ENCODE assay signal across 9 mouse cellular contexts in the genomic region with DNA sequence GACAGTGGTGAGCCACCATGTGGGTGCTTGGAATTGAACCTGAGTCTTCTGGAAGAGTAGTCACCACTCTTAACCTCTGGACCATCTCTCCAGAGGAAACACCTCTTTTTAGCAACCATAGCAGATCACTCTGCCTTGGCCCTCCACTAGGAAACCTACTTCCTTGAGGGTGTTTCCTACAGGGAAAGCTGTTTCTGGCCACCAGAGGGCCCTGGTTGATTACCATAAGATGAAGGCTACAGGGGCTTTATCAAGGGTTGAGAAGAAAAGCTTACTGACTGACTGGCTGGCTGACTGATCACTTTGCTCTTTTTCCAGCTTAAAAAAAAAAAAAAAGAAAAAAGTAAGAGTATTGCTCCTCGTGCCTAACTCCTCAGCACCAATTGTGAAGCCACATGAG. TPM values are rescaled to one million over a fixed set of nuclear protein-coding genes. Genes with fewer than 3 reads are reported as not detected.
DNase-seq lines count a peak whose midpoint lies in the region; ATAC-seq lines count a peak whose summit lies in the region.
"Had no signal": no experiment of that assay in that cellular context is flagged by ENCODE, and none has a peak within 500 bp of the region (broad histone marks: within the 10 kb centered on the region; RNA-seq: fewer than 3 reads in every experiment).

No protein-coding gene starts in this region.

- H3K9ac ChIP-seq in kidney, embryonic 14.5 days (ENCODE audit: low read depth, low read length): no peak overlapping the region
- no peak overlapping the region for H3K9ac ChIP-seq in limb, embryonic 12.5 days (replicated peaks)
- no peak overlapping the region for H3K9ac ChIP-seq in neural tube, embryonic 11.5 days (ENCODE audit: low read length)
- H3K9ac ChIP-seq: embryonic facial prominence, embryonic 12.5 days had no signal

- 6% methylated on average over 1 of the region's 1 CpGs for WGBS in embryonic facial prominence, embryonic 10.5 days
- 0% methylated on average over 1 of the region's 1 CpGs for WGBS in kidney, embryonic 14.5 days
- WGBS in limb, embryonic 12.5 days: 0% methylated on average over 1 of the region's 1 CpGs
- WGBS in neural tube, embryonic 11.5 days: 0% methylated on average over 1 of the region's 1 CpGs

- no peaks in the 10 kb centered on the region for H3K9me3 ChIP-seq in embryonic facial prominence, embryonic 10.5 days
- H3K9me3 ChIP-seq in kidney, embryonic 14.5 days (ENCODE audit: control insufficient read depth, low read length): no peaks in the 10 kb centered on the region
- H3K9me3 ChIP-seq in limb, embryonic 12.5 days: no peaks in the 10 kb centered on the region
- H3K9me3 ChIP-seq in neural tube, embryonic 11.5 days (ENCODE audit: control insufficient read depth, low read length): no peaks in the 10 kb centered on the region
- H3K9me3 ChIP-seq: embryonic facial prominence, embryonic 12.5 days had no signal

- H3K4me2 ChIP-seq in kidney, embryonic 14.5 days (replicated peaks; ENCODE audit: low read depth, low read length): no peak overlapping the region
- H3K4me2 ChIP-seq in limb, embryonic 12.5 days: no peak overlapping the region
- H3K4me2 ChIP-seq in neural tube, embryonic 11.5 days (ENCODE audit: low read depth): no peak overlapping the region
- H3K4me2 ChIP-seq: embryonic facial prominence, embryonic 12.5 days had no signal

- no peak overlapping the region for H3K27ac ChIP-seq in embryonic facial prominence, embryonic 10.5 days (replicated peaks)
- H3K27ac ChIP-seq in kidney, embryonic 14.5 days (ENCODE audit: low read depth, low read length): no peak overlapping the region
- no peak overlapping the region for H3K27ac ChIP-seq in limb, embryonic 12.5 days
- no peak overlapping the region for H3K27ac ChIP-seq in neural tube, embryonic 11.5 days (ENCODE audit: low read depth, low read length)
- H3K27ac ChIP-seq: embryonic facial prominence, embryonic 12.5 days had no signal

- H3K27me3 ChIP-seq in embryonic facial prominence, embryonic 10.5 days (replicated peaks; ENCODE audit: low read depth, poor library complexity, severe bottlenecking): no peaks in the 10 kb centered on the region
- no peaks in the 10 kb centered on the region for H3K27me3 ChIP-seq in kidney, embryonic 14.5 days (ENCODE audit: control insufficient read depth, insufficient read depth, low read length)
- H3K27me3 ChIP-seq in limb, embryonic 12.5 days: no peaks in the 10 kb centered on the region
- H3K27me3 ChIP-seq in neural tube, embryonic 11.5 days (ENCODE audit: control insufficient read depth, insufficient read depth, low read length): no peaks in the 10 kb centered on the region
- H3K27me3 ChIP-seq: embryonic facial prominence, embryonic 12.5 days had no signal

- H3K4me1 ChIP-seq in embryonic facial prominence, embryonic 10.5 days: peaks cover 5% of the 10 kb centered on the region
- peaks cover 8% of the 10 kb centered on the region; the same call in 1 of the 2 replicates for H3K4me1 ChIP-seq in kidney, embryonic 14.5 days (ENCODE audit: control insufficient read depth, insufficient read depth, low read length)
- H3K4me1 ChIP-seq in limb, embryonic 12.5 days (replicated peaks): peaks cover 8% of the 10 kb centered on the region; the same call in 1 of the 2 replicates
- H3K4me1 ChIP-seq in neural tube, embryonic 11.5 days (ENCODE audit: control insufficient read depth, insufficient read depth, low read length): no peaks in the 10 kb centered on the region

- DNase-seq in CD4-positive helper T cell, adult 2 months (ENCODE audit: low read depth, low spot score): peak; percentile 74
- DNase-seq in adrenal gland, postnatal 14 days: peak; percentile 88
- peak; percentile 77 for DNase-seq in embryonic facial prominence, embryonic 10.5 days (ENCODE audit: low spot score)
- DNase-seq in heart, adult 9 months (ENCODE audit: low spot score in 2 of 2): peak; percentile 80 to 84
- DNase-seq in neural tube, embryonic 11.5 days (ENCODE audit: low spot score): peak; percentile 74
- peak; percentile 81 for DNase-seq in testis, postnatal 10 days (ENCODE audit: low spot score)

- H3K36me3 ChIP-seq in embryonic facial prominence, embryonic 10.5 days (replicated peaks): no peaks in the 10 kb centered on the region
- no peaks in the 10 kb centered on the region for H3K36me3 ChIP-seq in kidney, embryonic 14.5 days (ENCODE audit: control insufficient read depth, insufficient read depth, low read length)
- H3K36me3 ChIP-seq in limb, embryonic 12.5 days: no peaks in the 10 kb centered on the region
- no peaks in the 10 kb centered on the region for H3K36me3 ChIP-seq in neural tube, embryonic 11.5 days (ENCODE audit: control insufficient read depth, insufficient read depth, low read length)
- H3K36me3 ChIP-seq: embryonic facial prominence, embryonic 12.5 days had no signal

- ATAC-seq in kidney, embryonic 14.5 days (ENCODE audit: low FRiP score, low TSS enrichment): peak; percentile 63; the same call in 1 of the 2 replicates
- ATAC-seq in limb, embryonic 12.5 days (ENCODE audit: insufficient number of reproducible peaks, insufficient read depth, low FRiP score, low TSS enrichment, low read depth): peak; percentile 67; the same call in 1 of the 2 replicates
- peak; percentile 35; the same call in 1 of the 2 replicates for ATAC-seq in neural tube, embryonic 11.5 days (ENCODE audit: insufficient read depth, low FRiP score, low TSS enrichment)

- H3K4me3 ChIP-seq in embryonic facial prominence, embryonic 10.5 days: no peak overlapping the region
- H3K4me3 ChIP-seq in kidney, embryonic 14.5 days (ENCODE audit: low read length): no peak overlapping the region
- no peak overlapping the region for H3K4me3 ChIP-seq in limb, embryonic 12.5 days (replicated peaks)
- no peak overlapping the region for H3K4me3 ChIP-seq in neural tube, embryonic 11.5 days (ENCODE audit: low read depth, low read length)
- H3K4me3 ChIP-seq: embryonic facial prominence, embryonic 12.5 days had no signal

RNA-seq across cellular contexts. Expression of a gene that starts 34.6 kb away (rescaled TPM):
- 0.04 and 0.86 TPM in 2 replicates for total RNA-seq in adrenal gland, postnatal 14 days (2021)
- 0.06 and 0.14 TPM in 2 replicates for polyA plus RNA-seq in embryonic facial prominence, embryonic 10.5 days (2016; fragmentation: Nextera tagmentation; extraction: Ambion mirVana)
- 0.04 TPM in 1 of 2 replicates, not detected in the other for polyA plus RNA-seq in kidney, embryonic 14.5 days (2014; fragmentation: Nextera tagmentation; extraction: Ambion mirVana)
- 0.15 and 0.23 TPM in 2 replicates for polyA plus RNA-seq in limb, embryonic 12.5 days (2016; fragmentation: Nextera tagmentation; extraction: Ambion mirVana)
- polyA plus RNA-seq in neural tube, embryonic 11.5 days (2014; fragmentation: Nextera tagmentation; extraction: Ambion mirVana): 0.82 and 1.2 TPM in 2 replicates

RNA-seq across cellular contexts. Expression of a gene that starts 35.0 kb away (rescaled TPM):
- 0.15 TPM in 1 of 2 replicates, not detected in the other for total RNA-seq in adrenal gland, postnatal 14 days (2021)
- polyA plus RNA-seq in embryonic facial prominence, embryonic 10.5 days (2016; fragmentation: Nextera tagmentation; extraction: Ambion mirVana): 0.43 and 0.56 TPM in 2 replicates
- 0.18 TPM in 1 of 2 replicates, not detected in the other for polyA plus RNA-seq in kidney, embryonic 14.5 days (2014; fragmentation: Nextera tagmentation; extraction: Ambion mirVana)
- 1.5 and 1.7 TPM in 2 replicates for polyA plus RNA-seq in limb, embryonic 12.5 days (2016; fragmentation: Nextera tagmentation; extraction: Ambion mirVana)
- 0.15 and 0.22 TPM in 2 replicates for polyA plus RNA-seq in neural tube, embryonic 11.5 days (2014; fragmentation: Nextera tagmentation; extraction: Ambion mirVana)
